Mouse (Mus musculus) gastrocnemius, postnatal 25 days (tissue): Measurements from ENCODE around the gene Nudt14. TPM values are rescaled to one million over a fixed set of nuclear protein-coding genes. Genes with fewer than 3 reads are reported as not detected.

Experiments
- DNase-seq: peaks from one replicate; pipeline ENCODE4 v3.0.0; 2022
- long read RNA-seq, 2 experiments: library from polyadenylated mRNA; stranded (forward); transcript quantifications; one replicate each; pipeline ENCODE4 v2.0.0; 2021
- total RNA-seq, 2 experiments: library from RNA; stranded (reverse); gene quantifications; 1 replicate in 1 of 2; 2 replicates in 1 of 2; pipeline ENCODE4 v1.2.3; 2021

The Nudt14 gene
- total RNA-seq, result 1 to 10 TPM; 8.7 to 9.1 TPM
- long read RNA-seq, experiment 1, transcript Nudt14-201 (5 exons, 734 nt), result minor isoform, 6 of 20 reads
- long read RNA-seq, experiment 1, transcript Nudt14-202 (5 exons, 1,241 nt), result major isoform, 7 of 20 reads
- long read RNA-seq, experiment 1, partial matches to known transcripts, result 1 of 20 reads
- long read RNA-seq, experiment 1, other reads (novel, unspliced or antisense), result 3 of 20 reads
- long read RNA-seq, experiment 2, transcript Nudt14-202 (5 exons, 1,241 nt), result major isoform, 7 of 10 reads
- long read RNA-seq, experiment 2, partial matches to known transcripts, result 0 of 10 reads
- long read RNA-seq, experiment 2, other reads (novel, unspliced or antisense), result 1 of 10 reads

DNA sequence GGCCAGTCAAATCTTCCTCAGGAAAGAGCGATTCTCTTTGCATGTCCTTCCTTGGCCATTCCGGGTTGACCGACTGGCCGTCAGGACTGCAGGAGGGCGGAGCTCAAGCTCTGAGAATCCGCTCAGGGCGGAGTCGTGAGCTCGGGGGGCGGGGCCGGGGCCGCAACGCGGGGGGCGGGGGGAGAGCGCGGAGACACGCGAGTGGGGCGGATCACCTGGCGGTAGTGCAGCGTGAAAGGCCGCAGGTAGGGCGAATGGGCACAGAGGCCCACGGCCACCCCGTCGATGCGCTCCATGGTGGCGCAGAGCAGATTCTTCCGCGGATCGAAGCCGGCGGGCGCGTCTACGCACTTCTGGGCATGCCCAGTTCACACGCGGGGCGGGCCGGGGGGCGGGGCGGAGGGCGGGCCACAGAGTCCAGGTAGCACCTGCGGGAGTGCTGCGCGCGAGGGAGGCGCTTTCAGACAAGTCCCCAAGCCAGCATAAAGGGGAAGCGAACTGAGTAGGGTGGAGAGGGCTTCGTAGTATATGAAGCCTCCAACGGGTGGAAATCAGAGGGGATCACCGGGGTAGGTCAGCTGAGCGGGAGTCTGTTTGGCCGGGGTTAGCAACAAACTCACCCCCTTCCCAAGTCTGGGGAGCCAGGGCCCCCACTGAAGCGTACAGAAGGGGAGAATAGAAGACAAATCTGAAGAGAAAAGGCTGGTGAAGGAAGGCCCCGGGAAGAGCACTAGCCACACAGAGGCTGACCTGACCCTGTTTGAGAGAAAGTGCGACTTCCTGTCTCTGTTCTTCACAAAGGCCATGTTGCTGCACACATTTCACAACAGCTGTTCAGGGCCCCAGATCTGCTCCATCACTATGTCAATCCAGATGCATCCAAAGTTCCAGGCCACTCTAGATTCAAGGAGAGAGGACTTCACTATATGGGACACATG is at the start of gene Nudt14:
Gene Nudt14, minus strand, starts transcription at position 349 of the 938 bp plus-strand sequence.
- DNase-seq, result peak; percentile 79

DNA sequence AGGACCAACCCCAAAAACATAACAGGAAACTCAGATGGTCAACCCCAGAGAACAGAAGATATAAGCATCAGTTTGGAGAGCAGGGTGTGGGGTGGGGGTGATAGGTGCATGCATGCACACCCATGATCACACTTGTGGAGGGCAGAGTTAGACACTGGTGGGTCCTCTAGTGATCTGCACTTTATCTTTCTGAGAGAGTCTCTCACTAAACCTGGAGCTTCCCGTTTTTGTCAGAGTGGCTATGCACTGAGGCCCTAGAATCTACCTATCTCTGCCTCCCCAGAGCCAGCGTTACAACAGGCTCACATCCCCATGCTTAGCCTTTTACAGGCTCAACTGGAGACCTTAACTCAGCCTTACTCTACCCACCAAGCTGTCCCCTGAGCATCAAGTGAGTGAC is 49.5 kb upstream of the Nudt14 start:
- no peak for DNase-seq

DNA sequence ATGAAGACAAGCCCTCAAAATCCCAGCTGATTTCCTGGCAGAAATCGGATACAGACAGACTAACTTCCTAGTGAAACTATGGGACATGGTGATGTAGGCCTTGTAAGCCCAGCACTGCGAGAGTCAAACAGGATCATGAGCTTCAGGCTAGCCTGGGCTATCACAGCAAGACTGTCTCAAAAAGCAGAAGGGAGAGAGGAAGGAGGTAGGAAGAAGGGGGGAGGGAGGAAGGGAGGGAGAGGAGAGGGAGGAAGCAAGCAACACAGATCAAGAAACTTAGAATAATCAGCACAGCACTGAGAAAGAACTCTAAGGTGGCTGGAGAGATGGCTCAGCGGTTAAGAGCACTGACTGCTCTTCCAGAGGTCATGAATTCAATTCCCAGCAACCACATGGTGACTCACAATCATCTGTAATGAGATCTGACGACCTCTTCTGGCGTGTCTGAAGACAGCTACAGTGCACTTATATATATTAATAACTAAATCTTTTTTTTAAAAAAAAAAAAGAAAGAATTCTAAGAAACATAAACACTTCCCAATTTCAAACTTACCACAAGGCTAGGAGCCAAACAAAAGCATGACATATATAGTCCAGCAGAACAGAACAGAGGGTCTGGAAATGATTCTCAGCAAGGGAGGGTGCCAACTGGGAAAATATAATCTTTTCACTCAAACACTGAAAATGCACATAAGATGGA is 48.9 kb upstream of the Nudt14 start:
- DNase-seq, result no peak

DNA sequence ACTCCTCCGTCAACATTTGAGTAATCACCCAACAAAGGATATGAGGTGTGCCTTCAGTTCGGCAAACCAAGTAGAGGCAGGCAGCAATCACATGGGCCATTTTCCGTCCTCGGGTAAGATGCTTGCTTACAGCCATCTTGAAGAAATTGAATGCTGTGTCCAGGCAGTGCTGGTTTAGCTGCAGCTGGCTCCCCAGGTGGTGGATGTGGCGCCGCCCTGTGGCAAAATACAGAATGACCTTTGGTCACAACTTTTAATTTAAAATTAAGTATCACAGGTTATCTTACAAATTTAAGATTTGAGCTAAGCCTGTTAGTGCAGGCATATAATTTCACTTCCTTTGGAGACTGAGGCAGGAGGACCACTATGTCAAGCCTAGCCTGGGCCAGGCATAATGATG is 46.0 kb upstream of the Nudt14 start:
- no peak for DNase-seq

DNA sequence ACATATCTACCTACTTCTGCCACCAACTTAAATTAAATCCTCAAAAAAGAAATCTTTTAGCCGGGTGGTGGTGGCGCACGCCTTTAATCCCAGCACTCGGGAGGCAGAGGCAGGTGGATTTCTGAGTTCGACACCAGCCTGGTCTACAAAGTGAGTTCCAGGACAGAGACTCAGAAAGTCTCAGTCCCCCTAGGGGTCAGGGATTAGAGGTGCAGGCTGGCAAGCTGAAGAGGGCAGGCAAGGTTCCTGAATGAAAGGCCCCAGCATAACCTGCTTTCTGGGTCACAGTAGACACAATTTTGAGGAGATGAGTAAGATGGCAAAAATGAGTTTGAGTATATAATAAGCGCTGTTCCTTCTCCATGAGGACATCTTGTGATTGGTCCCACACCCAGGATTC is 43.4 kb upstream of the Nudt14 start:
- no peak for DNase-seq

DNA sequence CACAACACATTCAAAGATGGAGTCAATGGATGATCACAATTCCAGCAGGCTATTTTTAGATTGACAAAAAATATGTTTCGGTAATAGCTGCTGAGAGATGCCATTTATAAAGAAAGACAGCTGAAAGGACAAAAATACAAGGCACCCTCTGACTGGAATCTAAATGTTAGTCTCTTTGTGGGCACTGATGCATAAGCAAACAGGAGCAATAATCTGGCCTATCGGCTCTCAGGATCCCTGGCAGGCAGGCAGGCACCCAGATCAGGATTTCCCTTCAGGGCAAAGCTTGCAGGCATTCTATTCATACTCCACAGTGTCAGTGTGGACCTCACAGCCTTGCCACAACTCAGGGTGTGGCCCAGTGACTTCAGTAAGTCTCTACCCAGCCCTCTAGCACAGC is 40.1 kb upstream of the Nudt14 start:
- DNase-seq, result no peak

DNA sequence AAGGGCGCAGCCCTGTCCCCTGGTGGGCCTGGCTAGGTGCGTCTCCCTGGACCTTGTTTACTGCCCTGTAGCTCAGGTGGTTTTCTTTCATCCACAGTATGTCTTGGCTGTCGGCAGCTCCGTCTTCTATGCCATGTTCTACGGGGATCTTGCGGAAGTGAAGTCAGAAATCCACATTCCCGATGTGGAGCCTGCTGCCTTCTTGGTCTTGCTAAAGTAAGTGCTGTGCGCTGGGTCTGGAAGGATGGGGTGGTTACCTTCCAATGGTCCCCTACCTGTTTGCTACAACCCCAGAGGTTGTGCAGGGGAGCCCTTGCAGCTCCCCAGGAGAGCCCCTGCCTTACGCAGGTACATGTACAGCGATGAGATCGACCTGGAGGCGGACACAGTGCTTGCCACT is 35.2 kb upstream of the Nudt14 start:
- no peak for DNase-seq

DNA sequence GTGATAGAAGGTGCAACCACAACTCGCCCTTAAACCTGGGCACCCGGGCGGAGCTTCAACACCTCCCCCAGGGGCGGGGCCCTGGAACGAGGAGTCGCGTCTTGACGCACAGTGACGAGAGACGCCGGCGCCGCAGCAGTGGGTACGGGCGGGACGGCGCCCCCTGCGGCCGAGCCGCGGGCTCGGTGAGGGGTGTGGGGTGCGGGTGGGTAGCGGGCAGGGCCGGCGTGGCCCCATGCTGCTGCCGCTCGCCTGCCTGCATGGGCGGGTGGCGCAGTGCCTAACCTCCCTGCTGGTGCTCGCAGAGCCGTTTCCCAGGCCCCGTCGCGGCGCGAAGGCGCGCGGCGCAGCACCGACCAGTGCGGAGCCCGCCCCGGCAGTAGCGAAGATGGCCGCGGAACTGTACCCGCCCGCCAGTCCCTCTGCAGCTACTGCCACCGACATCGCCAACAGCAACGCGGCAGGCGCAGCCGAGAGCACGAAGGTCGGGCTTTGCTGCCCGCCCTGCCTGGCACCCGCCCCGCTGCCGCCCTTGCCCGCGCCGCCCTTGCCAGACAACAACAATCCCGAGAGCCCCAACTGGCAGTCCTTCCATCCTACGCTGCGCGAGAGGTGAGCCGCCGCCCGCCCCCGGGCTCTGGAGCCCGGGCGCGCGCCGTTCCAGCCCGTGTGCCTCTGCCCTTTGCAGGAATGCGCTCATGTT is 34.6 kb upstream of the Nudt14 start, which contains the start of gene Btbd6:
Gene Btbd6, plus strand, starts transcription at position 112 of the 703 bp plus-strand sequence.
- DNase-seq, result peak; percentile 89

DNA sequence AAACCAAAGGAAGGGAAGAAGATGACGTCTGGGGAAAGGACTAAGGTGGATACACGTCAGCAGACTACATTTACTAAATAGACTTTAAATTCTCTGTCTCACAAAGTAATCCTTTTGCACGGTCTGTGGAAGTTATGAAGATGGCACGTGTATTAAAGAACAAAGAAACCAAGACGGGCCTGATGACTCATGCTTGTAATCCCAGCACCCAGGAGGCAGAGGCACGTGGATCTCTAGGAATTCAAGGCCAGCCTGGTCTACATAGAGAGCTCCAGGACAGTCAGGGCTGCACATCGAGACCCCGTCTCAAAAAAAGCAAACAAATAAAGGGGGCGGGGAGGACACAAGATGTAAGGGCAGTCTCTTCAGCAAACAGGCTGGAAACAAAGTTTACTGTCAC is 32.8 kb upstream of the Nudt14 start:
- no peak for DNase-seq

DNA sequence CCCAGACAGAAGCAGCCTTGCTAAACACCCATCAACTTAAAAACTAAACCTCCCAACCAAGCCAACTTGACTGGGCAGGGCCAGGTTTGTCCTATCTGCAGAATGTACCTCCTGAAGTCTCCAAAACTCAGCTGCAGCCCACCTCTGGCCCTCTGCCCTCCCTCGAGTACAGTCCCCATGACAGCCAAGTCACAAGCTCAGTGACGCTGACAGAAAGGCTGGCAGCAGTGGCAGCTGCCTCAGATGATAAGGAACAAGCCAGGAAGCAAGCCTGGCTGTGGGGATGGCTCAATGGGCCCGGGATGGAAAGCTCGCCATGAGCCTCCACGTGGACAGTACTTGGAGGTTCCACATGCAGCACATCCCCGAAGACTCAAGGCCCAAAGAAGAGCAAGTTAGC is 27.7 kb upstream of the Nudt14 start:
- DNase-seq, result no peak

DNA sequence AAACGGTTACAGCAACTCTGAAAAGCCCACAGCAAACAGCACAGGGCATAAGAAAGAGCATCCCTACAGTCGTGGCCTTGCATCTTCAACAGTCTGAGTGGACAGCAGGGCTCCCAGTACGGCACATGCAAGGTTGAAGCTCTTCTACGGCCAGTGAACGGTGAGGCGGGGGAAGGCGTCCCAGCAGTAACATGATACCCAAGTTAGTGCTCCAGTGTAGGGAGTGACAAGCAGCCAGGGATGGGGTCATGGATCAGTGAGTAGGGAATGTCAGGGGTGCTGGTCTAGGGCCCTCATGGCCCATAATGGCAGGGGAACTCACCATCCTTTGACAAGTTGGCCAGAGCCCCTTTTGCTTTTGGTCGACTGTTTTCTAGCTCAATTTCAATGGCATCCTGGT is 27.0 kb upstream of the Nudt14 start:
- no peak for DNase-seq

DNA sequence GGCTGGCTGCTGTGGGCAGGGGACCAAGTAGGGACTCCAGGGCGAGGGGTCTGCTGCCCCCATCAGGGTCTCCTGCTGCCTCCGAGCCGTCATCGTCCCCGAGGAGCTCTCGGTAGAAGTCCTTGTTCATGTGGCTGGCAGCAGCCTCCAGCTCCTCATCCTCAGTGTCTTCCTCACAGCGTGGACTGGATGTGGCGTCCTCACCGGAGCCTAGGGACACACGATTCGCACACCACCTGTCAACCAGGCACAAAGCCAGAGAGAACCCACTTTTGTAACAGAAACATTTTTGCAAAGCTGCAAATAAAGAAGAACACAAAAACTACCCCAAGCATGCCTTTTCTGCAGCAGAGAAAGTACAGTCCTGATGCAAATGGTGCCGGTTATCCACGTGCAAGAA is 23.9 kb upstream of the Nudt14 start:
- DNase-seq, result no peak

DNA sequence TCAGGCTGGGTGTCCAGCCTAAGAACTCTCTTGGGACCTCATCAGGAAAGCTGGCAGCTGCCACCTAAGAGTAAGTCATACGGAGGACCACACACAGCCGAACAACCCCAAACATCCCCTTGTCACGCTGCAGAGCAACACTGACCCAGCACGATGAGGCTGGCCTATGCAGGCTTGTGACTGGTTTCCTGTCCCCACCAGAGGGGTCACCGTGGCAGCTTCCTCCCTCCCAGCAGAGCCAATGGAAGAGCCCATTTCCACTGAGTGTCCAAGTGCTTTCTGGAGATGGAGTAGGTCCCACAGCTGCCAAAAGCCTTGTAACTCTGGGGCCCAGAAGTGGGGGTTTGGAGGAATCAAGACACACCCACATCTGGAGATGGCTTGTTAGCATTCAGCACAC is 19.9 kb upstream of the Nudt14 start:
- DNase-seq, result no peak

DNA sequence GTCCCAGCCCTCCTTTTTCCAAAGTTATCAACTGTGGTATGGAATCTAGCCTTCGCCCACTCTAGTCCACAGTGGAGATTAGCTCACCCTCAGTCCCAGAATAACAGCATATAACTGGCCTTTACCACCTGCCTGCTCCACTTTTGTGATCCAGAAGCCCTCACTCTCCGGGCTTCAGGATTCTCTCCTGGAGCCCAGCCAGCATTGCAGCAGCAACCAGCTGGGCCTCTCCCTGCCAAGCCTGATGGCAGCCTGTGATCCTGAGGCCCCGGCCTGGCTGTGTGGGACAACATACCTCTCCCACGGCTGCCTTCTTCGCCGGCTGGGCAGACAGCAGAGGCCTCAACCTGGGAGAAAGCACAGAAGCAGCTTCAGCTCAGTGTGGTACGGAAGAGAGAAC is 19.5 kb upstream of the Nudt14 start:
- DNase-seq, result peak; percentile 72

DNA sequence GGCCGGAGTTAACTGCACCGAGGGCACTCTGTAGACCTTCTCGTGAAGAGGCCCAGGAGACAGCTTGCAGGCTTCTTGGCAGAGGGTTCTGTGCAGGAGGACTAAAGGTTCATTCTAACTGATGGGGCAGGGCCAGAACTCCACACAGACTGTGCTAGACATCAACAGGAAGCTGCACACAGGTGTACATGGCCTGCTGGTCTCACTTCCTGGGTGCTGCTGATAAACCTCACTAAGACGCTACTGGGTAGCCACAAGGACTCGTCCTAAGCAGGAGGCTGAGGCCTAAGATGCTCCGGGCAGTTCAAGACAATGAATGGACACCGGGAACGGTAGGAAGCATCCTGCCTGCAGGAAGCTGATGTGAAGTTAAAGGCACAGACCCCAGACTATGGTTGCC is 17.5 kb upstream of the Nudt14 start:
- no peak for DNase-seq

DNA sequence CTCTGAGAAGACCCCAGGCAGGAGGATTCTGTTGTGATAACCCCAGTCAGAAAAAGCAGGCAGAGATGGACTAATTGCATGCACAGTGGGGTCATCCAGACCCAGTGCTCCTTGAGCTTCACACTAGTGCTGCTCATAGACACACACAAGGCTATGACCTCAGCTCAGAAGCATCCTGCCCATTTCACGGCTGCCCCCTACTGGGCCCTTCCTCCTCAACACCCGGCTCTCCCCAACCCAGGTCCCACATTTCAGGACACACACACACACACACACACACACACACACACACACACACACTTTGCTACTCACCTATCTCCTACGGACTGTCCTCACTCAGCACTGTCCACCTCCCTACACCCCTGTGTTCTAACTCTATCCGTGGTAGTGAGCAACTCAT is 16.4 kb upstream of the Nudt14 start:
- no peak for DNase-seq

DNA sequence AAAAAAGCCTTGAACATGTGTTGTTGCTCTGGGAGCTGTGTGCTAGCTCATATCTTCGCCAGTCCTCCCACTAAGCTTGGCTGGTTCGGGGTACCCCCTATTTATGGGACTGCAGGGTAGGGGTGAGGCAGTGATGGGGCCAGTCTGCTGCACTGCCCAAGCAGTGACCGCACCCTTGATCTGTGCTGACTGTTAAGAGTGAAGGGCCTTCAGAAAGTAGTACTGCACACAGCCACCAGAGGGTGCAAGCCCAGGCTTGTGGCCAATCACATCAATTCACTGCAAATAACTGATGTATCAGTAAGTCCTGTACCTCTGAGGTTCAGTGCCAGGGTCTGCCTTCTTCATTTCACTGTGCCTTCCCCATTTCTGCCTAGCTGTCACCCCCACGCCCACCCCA is 13.9 kb upstream of the Nudt14 start:
- DNase-seq, result peak; percentile 55

DNA sequence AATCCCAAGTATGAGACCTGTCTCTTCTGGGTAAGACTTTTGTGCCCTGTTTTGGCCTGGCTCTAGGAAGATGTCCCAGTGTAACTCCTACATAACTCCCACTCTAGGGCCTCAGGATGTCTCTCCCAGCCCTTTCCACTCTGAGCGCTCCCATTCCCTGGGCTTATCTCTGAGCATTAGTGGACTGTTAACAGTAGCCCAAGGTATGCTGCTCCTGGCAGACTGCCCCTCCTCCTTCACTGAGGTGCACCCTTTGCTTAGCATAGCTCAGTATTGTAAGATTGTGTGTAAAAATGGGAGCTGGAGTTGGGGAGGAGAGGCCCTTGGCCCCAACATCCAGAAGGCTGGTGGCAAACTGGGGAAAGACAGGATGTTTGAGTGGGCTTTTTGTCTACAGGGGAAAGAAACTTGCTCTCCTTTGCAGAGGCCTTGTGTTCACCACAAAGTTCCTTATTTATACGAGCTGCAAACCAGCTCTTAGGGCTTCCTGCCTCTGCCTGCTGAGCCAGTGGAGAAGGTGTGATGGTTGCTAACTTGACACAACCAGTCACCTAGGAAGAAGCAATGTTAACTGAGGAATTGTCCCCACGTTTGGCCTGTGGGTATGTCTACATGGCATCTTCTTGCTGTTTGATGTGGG is 11.1 kb upstream of the Nudt14 start:
- DNase-seq, result no peak

DNA sequence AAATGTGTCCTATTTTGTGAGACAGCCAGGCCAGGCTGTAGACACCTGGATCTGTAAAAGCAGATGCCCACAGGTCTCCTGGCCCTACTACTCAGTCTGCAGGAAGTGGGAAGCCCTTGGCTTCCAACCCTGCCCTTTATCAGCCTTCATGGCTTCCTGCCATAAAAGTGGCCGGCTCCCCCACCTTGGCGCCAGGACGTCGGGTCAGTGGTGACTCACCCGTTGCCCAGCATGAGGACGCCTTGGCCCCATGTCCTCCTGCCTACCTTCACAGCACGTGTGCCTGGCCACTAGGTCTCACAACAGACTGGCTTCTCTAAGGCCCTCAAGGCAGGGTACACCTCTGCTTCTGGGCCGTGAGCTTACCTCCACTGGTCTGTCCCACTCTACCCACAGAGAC is 10.5 kb upstream of the Nudt14 start:
- no peak for DNase-seq

DNA sequence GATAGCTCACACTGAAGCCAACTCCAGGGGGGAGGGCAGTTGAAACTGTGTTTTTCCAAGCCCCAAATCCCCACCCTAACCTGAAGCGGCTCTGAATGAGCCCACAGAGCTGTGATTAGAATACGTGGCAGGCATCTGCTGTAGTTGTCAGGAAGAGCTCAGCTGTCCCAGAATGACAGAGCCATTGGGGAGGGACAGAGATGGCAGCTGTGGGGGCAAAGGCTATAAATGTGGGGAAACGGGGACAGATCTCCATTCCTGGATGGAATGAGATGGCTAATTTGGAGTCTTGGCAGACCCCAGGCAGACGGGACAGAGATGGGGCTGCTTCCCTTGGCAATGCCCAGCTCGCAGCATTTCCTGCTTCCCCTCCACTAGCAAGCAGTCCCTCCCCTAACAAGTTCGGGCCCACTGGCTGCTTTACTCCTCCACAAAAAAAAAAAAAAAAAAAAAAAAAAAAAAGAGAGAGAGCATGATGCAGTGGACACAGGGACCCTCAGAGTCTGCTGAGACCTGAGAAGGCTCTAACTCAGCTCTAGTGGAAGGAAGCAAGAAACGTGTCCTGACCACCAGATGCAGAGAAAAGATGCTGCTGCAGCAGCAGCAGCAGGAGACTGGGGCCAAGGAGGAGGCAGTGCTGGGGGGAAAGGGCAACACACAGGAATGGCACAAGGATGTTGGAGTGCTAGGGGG is 9.4 kb upstream of the Nudt14 start:
- no peak for DNase-seq

DNA sequence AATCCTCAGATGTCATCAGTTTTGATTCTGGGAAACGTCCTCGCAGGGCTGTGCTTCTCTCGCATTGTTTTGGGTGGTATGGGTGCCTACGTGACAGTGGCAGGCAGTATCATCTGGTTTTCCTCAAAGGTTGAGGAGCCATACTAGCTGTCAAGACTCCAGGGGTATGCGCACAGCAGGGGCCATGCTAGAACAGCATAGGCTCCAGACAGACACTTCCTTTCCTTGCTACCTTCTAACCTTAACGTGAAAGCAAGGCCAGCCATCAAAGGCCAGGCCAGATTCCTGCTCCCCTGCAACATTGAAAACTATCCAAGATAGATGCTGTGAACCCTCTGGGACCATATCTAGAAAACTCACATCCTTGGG is 8.8 kb upstream of the Nudt14 start:
- no peak for DNase-seq
